ENCODE assay signal across 9 mouse cellular contexts in genomic region chr13:93143819-93144283, GRCm38 (mm10). TPM values are rescaled to one million over a fixed set of nuclear protein-coding genes. Genes with fewer than 3 reads are reported as not detected.
DNase-seq lines count a peak whose midpoint lies in the region; ATAC-seq and TF ChIP-seq lines count a peak whose summit lies in the region.
"Had no signal": no experiment of that assay in that cellular context is flagged by ENCODE, and none has a peak within 500 bp of the region (broad histone marks: within the 10 kb centered on the region; RNA-seq: fewer than 3 reads in every experiment).

No protein-coding gene starts in this region.

- peaks cover 5% of the 10 kb centered on the region; the same call in 1 of the 2 replicates for H3K4me1 ChIP-seq in kidney, adult 2 months (ENCODE audit: control insufficient read depth, insufficient read depth, low read length)
- H3K4me1 ChIP-seq in limb, embryonic 12.5 days (replicated peaks), result peaks cover 13% of the 10 kb centered on the region
- peaks cover 15% of the 10 kb centered on the region for H3K4me1 ChIP-seq in neural tube, embryonic 15.5 days

- intact Hi-C loops in gastrocnemius, postnatal 14 days (cut with DNase I; ENCODE audit: low total_unique reads), result loop anchor here (5.0 kb wide), 1 partner anchor 162 kb away; no protein-coding TSS in a partner anchor

- no peak for TF ChIP-seq POLR2A in kidney, adult 2 months (IDR thresholded peaks at IDR 0.05; ENCODE audit: low read depth, low read length)

- peak overlapping the region; percentile 68 for H3K9ac ChIP-seq in limb, embryonic 12.5 days (replicated peaks)
- peak overlapping the region; percentile 53 for H3K9ac ChIP-seq in neural tube, embryonic 15.5 days (replicated peaks)

- H3K27me3 ChIP-seq in kidney, adult 2 months (replicated peaks; ENCODE audit: control insufficient read depth, insufficient read depth, low read length), result no peaks in the 10 kb centered on the region
- H3K27me3 ChIP-seq in limb, embryonic 12.5 days, result no peaks in the 10 kb centered on the region
- no peaks in the 10 kb centered on the region for H3K27me3 ChIP-seq in neural tube, embryonic 15.5 days (replicated peaks)

- H3K27ac ChIP-seq in kidney, adult 2 months (ENCODE audit: insufficient read depth, low read depth, low read length), result no peak overlapping the region
- no peak overlapping the region for H3K27ac ChIP-seq in limb, embryonic 12.5 days
- no peak overlapping the region for H3K27ac ChIP-seq in neural tube, embryonic 15.5 days (replicated peaks)

- peak overlapping the region; percentile 46 for H3K4me3 ChIP-seq in kidney, adult 2 months (ENCODE audit: insufficient read depth, low read depth, low read length)
- H3K4me3 ChIP-seq in limb, embryonic 12.5 days (replicated peaks), result peak overlapping the region; percentile 54
- H3K4me3 ChIP-seq in neural tube, embryonic 15.5 days (replicated peaks), result peak overlapping the region; percentile 48

- H3K9me3 ChIP-seq in limb, embryonic 12.5 days, result no peaks in the 10 kb centered on the region
- H3K9me3 ChIP-seq in neural tube, embryonic 15.5 days (replicated peaks), result no peaks in the 10 kb centered on the region
- H3K9me3 ChIP-seq: G1E had no signal

- peak overlapping the region; percentile 90 for H3K4me2 ChIP-seq in limb, embryonic 12.5 days
- peak overlapping the region; percentile 94 for H3K4me2 ChIP-seq in neural tube, embryonic 15.5 days

- TF ChIP-seq CTCF in kidney, adult 2 months (conservative IDR thresholded peaks at IDR 0.05; ENCODE audit: insufficient read depth, insufficient read length, low read depth, low read length), result no peak

- no peak; the same call in 1 of the 2 replicates for ATAC-seq in limb, embryonic 12.5 days (ENCODE audit: insufficient number of reproducible peaks, insufficient read depth, low FRiP score, low TSS enrichment, low read depth)
- peak; percentile 46 for ATAC-seq in neural tube, embryonic 15.5 days (ENCODE audit: low FRiP score)

- WGBS in kidney, adult 2 months, result 15% methylated on average over 11 of the region's 11 CpGs
- WGBS in limb, embryonic 12.5 days, result 17% methylated on average over 11 of the region's 11 CpGs
- whole genome bisulfite sequencing in neural tube, embryonic 15.5 days, result 30% methylated on average over 11 of the region's 11 CpGs

- H3K36me3 ChIP-seq in kidney, adult 2 months (ENCODE audit: control insufficient read depth, insufficient read depth, low read length), result no peaks in the 10 kb centered on the region
- H3K36me3 ChIP-seq in limb, embryonic 12.5 days, result peaks cover 7% of the 10 kb centered on the region; the same call in 1 of the 2 replicates
- no peaks in the 10 kb centered on the region for H3K36me3 ChIP-seq in neural tube, embryonic 15.5 days

- no peak for DNase-seq in kidney, adult 2 months
- no peak for DNase-seq in kidney, postnatal 36 days
- peak; percentile 34 for DNase-seq in ZHBTc4 (ENCODE audit: low read depth, low spot score)
- peak; percentile 44 for DNase-seq in gastrocnemius, postnatal 14 days
- DNase-seq in c-Kit-positive CD71-positive TER-119-positive erythroid progenitor cells, embryonic 14.5 days (ENCODE audit: low spot score), result no peak
- no peak for DNase-seq in T-cell, adult 2 months (ENCODE audit: low spot score)

RNA-seq across cellular contexts. Expression of gene Cmya5, which starts 0.7 kb away (rescaled TPM):
- polyA plus RNA-seq in kidney, adult 2 months (2012; rRNA removed), result 0.10 and 1.0 TPM in 2 replicates
- 100 to 1,000 TPM; 507 to 599 TPM for total RNA-seq in gastrocnemius, postnatal 14 days (2021)
- 0.03 and 0.04 TPM in 2 replicates for polyA plus RNA-seq in limb, embryonic 12.5 days (2016; fragmentation: Nextera tagmentation; extraction: Ambion mirVana)
- polyA plus RNA-seq in neural tube, embryonic 15.5 days (2015; fragmentation: Nextera tagmentation; extraction: Ambion mirVana), result 0.19 and 0.20 TPM in 2 replicates
- polyA plus RNA-seq: G1E had no signal

RNA-seq across cellular contexts. Expression of gene Tent2, which starts 48.3 kb away (rescaled TPM):
- polyA plus RNA-seq in kidney, adult 2 months (2012; rRNA removed), result 10.9 and 15.9 TPM in 2 replicates
- total RNA-seq in gastrocnemius, postnatal 14 days (2021), result 10 to 100 TPM; 11.9 to 13.9 TPM
- 70.5 and 73.6 TPM in 2 replicates for polyA plus RNA-seq in limb, embryonic 12.5 days (2016; fragmentation: Nextera tagmentation; extraction: Ambion mirVana)
- 36.4 and 43.3 TPM in 2 replicates for polyA plus RNA-seq in neural tube, embryonic 15.5 days (2015; fragmentation: Nextera tagmentation; extraction: Ambion mirVana)

Comparison
In these comparisons a context has a peak if more than half of its experiments do, and no peak if none do; other contexts are left out.
1. DNase-seq: peak in ZHBTc4 (single experiment) and gastrocnemius, postnatal 14 days (single experiment); none in kidney, adult 2 months (single experiment), kidney, postnatal 36 days (0 of 2), c-Kit-positive CD71-positive TER-119-positive erythroid progenitor cells, embryonic 14.5 days (single experiment) and T-cell, adult 2 months (single experiment).
2. Peak in every context shown above with its lines, with median percentiles within 50 percentile points of each other: H3K4me3 ChIP-seq.